Mouse (Mus musculus) bone marrow, adult 2 months (tissue): ENCODE results near the gene Abca12.

Source experiments
- CTCF ChIP-seq: fragments of 200-500 bp; IDR thresholded peaks from 2 replicates; pipeline ENCODE4 v1.5.1; 2011; ENCODE audit warnings: low read length, control low read depth; ENCODE audit not compliant: control insufficient read depth, insufficient read depth
- POLR2A ChIP-seq: fragments of 200-500 bp; IDR thresholded peaks from 2 replicates; pipeline ENCODE4 v1.6.1; 2011; ENCODE audit warnings: low read depth, mild to moderate bottlenecking, control low read depth, low read length, borderline replicate concordance; ENCODE audit not compliant: control insufficient read depth

DNA sequence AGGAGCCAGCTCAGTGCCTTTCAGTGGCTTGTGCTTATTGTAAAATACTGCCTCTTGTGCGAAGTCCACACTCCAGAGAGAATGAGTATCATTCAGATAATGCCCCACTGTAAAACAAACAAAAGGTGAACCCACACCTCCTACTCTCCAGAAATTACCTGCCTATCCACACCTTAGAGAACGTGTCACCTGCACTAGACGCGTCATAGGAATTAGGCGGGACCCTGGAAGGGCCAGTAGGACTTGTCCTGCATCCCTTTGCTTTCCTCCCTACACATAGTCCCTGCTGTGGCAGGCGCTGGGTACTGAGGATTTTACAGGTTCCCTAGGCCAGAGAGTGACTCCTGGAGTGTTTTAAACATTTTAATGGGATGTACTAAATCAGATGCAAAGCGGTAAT is at the start of gene Abca12:
- no peak for TF ChIP-seq CTCF
- TF ChIP-seq POLR2A = no peak
